Mouse (Mus musculus): ENCODE measurements around the gene Pde11a. TPM values are rescaled to one million over a fixed set of nuclear protein-coding genes. Genes with fewer than 3 reads are reported as not detected.

Gene Pde11a
- polyA plus RNA-seq, 1 experiment from 2014 or later, result 0.96 TPM

- Histone ChIP-seq H3K4me1 (no peaks in the 10 kb centered on the region), H3K4me3 (no peak overlapping the region), H3K4me2 (no peak overlapping the region), H3K27ac (no peak overlapping the region), H3K9me3 (no peaks in the 10 kb centered on the region), H3K9ac (no peak overlapping the region), H3K36me3 (replicated peaks) (no peaks in the 10 kb centered on the region), H3K27me3 (replicated peaks) (no peaks in the 10 kb centered on the region)
- 36% methylated on average over 6 of the region's 6 CpGs for WGBS
- ATAC-seq (replicated peaks), result no peak
Observed at GRCm38 (mm10) chr2:76220364-76221108, 118.0 kb downstream of the Pde11a start.

GRCm38 (mm10) chr2:76219540-76219939 is 119.0 kb downstream of the Pde11a start:
- Histone ChIP-seq H3K4me2 (no peak overlapping the region), H3K36me3 (replicated peaks) (no peaks in the 10 kb centered on the region), H3K9ac (no peak overlapping the region), H3K27ac (no peak overlapping the region), H3K9me3 (no peaks in the 10 kb centered on the region), H3K27me3 (replicated peaks) (no peaks in the 10 kb centered on the region), H3K4me1 (no peaks in the 10 kb centered on the region), H3K4me3 (no peak overlapping the region)
- ATAC-seq (replicated peaks), result no peak
- WGBS, result 79% methylated on average over 6 of the region's 6 CpGs

- WGBS, result 64% methylated on average over 7 of the region's 7 CpGs
- no peak overlapping the region for H3K4me3 ChIP-seq
- H3K27me3 ChIP-seq (replicated peaks), result no peaks in the 10 kb centered on the region
- no peaks in the 10 kb centered on the region for H3K9me3 ChIP-seq
- no peak overlapping the region for H3K9ac ChIP-seq
- no peak overlapping the region for H3K27ac ChIP-seq
- H3K36me3 ChIP-seq (replicated peaks), result no peaks in the 10 kb centered on the region
- H3K4me2 ChIP-seq, result no peak overlapping the region
- H3K4me1 ChIP-seq, result no peaks in the 10 kb centered on the region
- ATAC-seq (replicated peaks), result no peak
Observed at GRCm38 (mm10) chr2:76216146-76216545, 122.4 kb downstream of the Pde11a start.

GRCm38 (mm10) chr2:76215219-76215618 is 123.4 kb downstream of the Pde11a start:
- H3K27ac ChIP-seq, result no peak overlapping the region
- H3K9ac ChIP-seq, result no peak overlapping the region
- no peak overlapping the region for H3K4me2 ChIP-seq
- no peaks in the 10 kb centered on the region for H3K9me3 ChIP-seq
- 77% methylated on average over 9 of the region's 9 CpGs for WGBS
- H3K4me3 ChIP-seq, result no peak overlapping the region
- H3K4me1 ChIP-seq, result no peaks in the 10 kb centered on the region
- ATAC-seq (replicated peaks), result no peak
- no peaks in the 10 kb centered on the region for H3K36me3 ChIP-seq (replicated peaks)
- H3K27me3 ChIP-seq (replicated peaks), result no peaks in the 10 kb centered on the region

- H3K27me3 ChIP-seq (replicated peaks), result no peaks in the 10 kb centered on the region
- WGBS, result 49% methylated on average over 1 of the region's 1 CpGs
- no peaks in the 10 kb centered on the region for H3K36me3 ChIP-seq (replicated peaks)
- H3K9ac ChIP-seq, result no peak overlapping the region
- H3K27ac ChIP-seq, result no peak overlapping the region
- H3K4me2 ChIP-seq, result no peak overlapping the region
- H3K4me3 ChIP-seq, result no peak overlapping the region
- no peak for ATAC-seq (replicated peaks)
- no peaks in the 10 kb centered on the region for H3K9me3 ChIP-seq
- H3K4me1 ChIP-seq, result no peaks in the 10 kb centered on the region
Observed at GRCm38 (mm10) chr2:76185126-76185525, 153.4 kb downstream of the Pde11a start.

GRCm38 (mm10) chr2:76162822-76163221 is 175.8 kb downstream of the Pde11a start:
- ATAC-seq (replicated peaks), result no peak
- no peak overlapping the region for H3K27ac ChIP-seq
- H3K4me3 ChIP-seq, result no peak overlapping the region
- H3K9ac ChIP-seq, result no peak overlapping the region
- WGBS, result 83% methylated on average over 4 of the region's 4 CpGs
- no peaks in the 10 kb centered on the region for H3K27me3 ChIP-seq (replicated peaks)
- no peak overlapping the region for H3K4me2 ChIP-seq
- H3K4me1 ChIP-seq, result no peaks in the 10 kb centered on the region
- H3K9me3 ChIP-seq, result no peaks in the 10 kb centered on the region
- no peaks in the 10 kb centered on the region for H3K36me3 ChIP-seq (replicated peaks)

- WGBS, result 55% methylated on average over 2 of the region's 2 CpGs
- no peak for ATAC-seq (replicated peaks)
- H3K27ac ChIP-seq, result no peak overlapping the region
Observed at GRCm38 (mm10) chr2:76158973-76159372, 179.6 kb downstream of the Pde11a start.

GRCm38 (mm10) chr2:76141136-76141535 is 197.4 kb downstream of the Pde11a start:
- Histone ChIP-seq H3K36me3 (replicated peaks) (no peaks in the 10 kb centered on the region), H3K4me2 (no peak overlapping the region), H3K9ac (no peak overlapping the region), H3K9me3 (no peaks in the 10 kb centered on the region), H3K4me3 (no peak overlapping the region), H3K4me1 (no peaks in the 10 kb centered on the region), H3K27me3 (replicated peaks) (no peaks in the 10 kb centered on the region), H3K27ac (no peak overlapping the region)
- WGBS, result 42% methylated on average over 10 of the region's 10 CpGs
- no peak for ATAC-seq (replicated peaks)

More at GRCm38 (mm10) chr2:76158973-76159372, 179.6 kb downstream of the Pde11a start:
- H3K4me3 ChIP-seq, result no peak overlapping the region
- no peaks in the 10 kb centered on the region for H3K36me3 ChIP-seq (replicated peaks)
- no peak overlapping the region for H3K4me2 ChIP-seq
- no peaks in the 10 kb centered on the region for H3K27me3 ChIP-seq (replicated peaks)
- no peak overlapping the region for H3K9ac ChIP-seq
- no peaks in the 10 kb centered on the region for H3K4me1 ChIP-seq
- H3K9me3 ChIP-seq, result no peaks in the 10 kb centered on the region

- no peak overlapping the region for H3K9ac ChIP-seq
- no peak overlapping the region for H3K27ac ChIP-seq
- H3K4me1 ChIP-seq, result 0 out of 2 replicates have a peak, but pooled peaks cover 6% of the 10 kb centered on the region
- H3K4me2 ChIP-seq, result no peak overlapping the region
- H3K4me3 ChIP-seq, result no peak overlapping the region
- no peaks in the 10 kb centered on the region for H3K36me3 ChIP-seq (replicated peaks)
- 70% methylated on average over 3 of the region's 3 CpGs for WGBS
- no peaks in the 10 kb centered on the region for H3K9me3 ChIP-seq
- H3K27me3 ChIP-seq (replicated peaks), result no peaks in the 10 kb centered on the region
- ATAC-seq (replicated peaks), result no peak
Observed at GRCm38 (mm10) chr2:76132983-76133382, 205.6 kb downstream of the Pde11a start.

GRCm38 (mm10) chr2:76129933-76130627 is 208.5 kb downstream of the Pde11a start:
- H3K9ac ChIP-seq, result no peak overlapping the region
- H3K4me3 ChIP-seq, result no peak overlapping the region
- H3K9me3 ChIP-seq, result no peaks in the 10 kb centered on the region
- WGBS, result 49% methylated on average over 12 of the region's 12 CpGs
- no peaks in the 10 kb centered on the region for H3K36me3 ChIP-seq (replicated peaks)
- 0 out of 2 replicates have a peak, but pooled peaks cover 6% of the 10 kb centered on the region for H3K4me1 ChIP-seq
- ATAC-seq (replicated peaks), result no peak
- H3K27me3 ChIP-seq (replicated peaks), result no peaks in the 10 kb centered on the region
- no peak overlapping the region for H3K4me2 ChIP-seq
- no peak overlapping the region for H3K27ac ChIP-seq

- Histone ChIP-seq H3K4me1 (0 out of 2 replicates have a peak, but pooled peaks cover 6% of the 10 kb centered on the region), H3K9me3 (no peaks in the 10 kb centered on the region), H3K4me2 (no peak overlapping the region), H3K9ac (no peak overlapping the region), H3K27ac (no peak overlapping the region), H3K4me3 (no peak overlapping the region), H3K27me3 (replicated peaks) (no peaks in the 10 kb centered on the region), H3K36me3 (replicated peaks) (no peaks in the 10 kb centered on the region)
- WGBS, result 73% methylated on average over 8 of the region's 8 CpGs
- ATAC-seq (replicated peaks), result no peak
Observed at GRCm38 (mm10) chr2:76129058-76129437, 209.5 kb downstream of the Pde11a start.

- Histone ChIP-seq H3K9ac (no peak overlapping the region), H3K27ac (no peak overlapping the region), H3K4me3 (no peak overlapping the region), H3K4me1 (0 out of 2 replicates have a peak, but pooled peaks cover 6% of the 10 kb centered on the region), H3K9me3 (no peaks in the 10 kb centered on the region), H3K36me3 (replicated peaks) (no peaks in the 10 kb centered on the region), H3K27me3 (replicated peaks) (no peaks in the 10 kb centered on the region), H3K4me2 (no peak overlapping the region)
- 60% methylated on average over 9 of the region's 9 CpGs for whole genome bisulfite sequencing
- ATAC-seq (replicated peaks), result peak; percentile 66; the same call in 1 of the 2 replicates
Observed at GRCm38 (mm10) chr2:76128105-76129057, 210.2 kb downstream of the Pde11a start.

Measured in midbrain, embryonic 15.5 days (tissue).